In genomic region chr3:65958102-65958839, GRCm38 (mm10) we compare ENCODE assay signal across 8 mouse cellular contexts. TPM values are rescaled to one million over a fixed set of nuclear protein-coding genes. Genes with fewer than 3 reads are reported as not detected.
DNase-seq lines count a peak whose midpoint lies in the region; ATAC-seq and TF ChIP-seq lines count a peak whose summit lies in the region.

Gene Ccnl1 (minus strand): TSS chr3:65958249.

- H3K36me3 ChIP-seq in lung, embryonic 15.5 days: peaks cover 20% of the 10 kb centered on the region

- peak; percentile 82 for TF ChIP-seq POLR2A in olfactory bulb, adult 2 months (IDR thresholded peaks at IDR 0.05; ENCODE audit: insufficient read depth, low read depth, low read length)

- DNase-seq in Muller cell, postnatal 12 days (ENCODE audit: inconsistent ontology term): peak; percentile 98
- peak; percentile 93 for DNase-seq in cerebellum, adult 9-10 months
- peak; percentile 81 for DNase-seq in layer of hippocampus, adult 9-10 months (ENCODE audit: low spot score)
- DNase-seq in thymus, adult 18-20 months: peak; percentile 93 to 94

- H3K4me3 ChIP-seq in lung, embryonic 15.5 days: peak within 1 kb of the TSS; percentile 99
- H3K4me3 ChIP-seq in olfactory bulb, adult 2 months (ENCODE audit: insufficient read depth, low read depth, low read length): peak within 1 kb of the TSS; percentile 96

- H3K4me1 ChIP-seq in lung, embryonic 15.5 days: peaks cover 30% of the 10 kb centered on the region
- peaks cover 2% of the 10 kb centered on the region for H3K4me1 ChIP-seq in olfactory bulb, adult 2 months (ENCODE audit: control insufficient read depth, insufficient read depth, low read length)

- TF ChIP-seq CTCF in olfactory bulb, adult 2 months (IDR thresholded peaks at IDR 0.05; ENCODE audit: insufficient read depth, low read depth, low read length): no peak

- peak within 1 kb of the TSS; percentile 100 for H3K27ac ChIP-seq in lung, embryonic 15.5 days
- H3K27ac ChIP-seq in olfactory bulb, adult 2 months (ENCODE audit: insufficient read depth, low read depth, low read length): peak within 1 kb of the TSS; percentile 98

- H3K27me3 ChIP-seq in lung, embryonic 15.5 days: no peaks in the 10 kb centered on the region

- H3K4me2 ChIP-seq in lung, embryonic 15.5 days: peak within 1 kb of the TSS; percentile 60

- H3K9me3 ChIP-seq in lung, embryonic 15.5 days: no peaks in the 10 kb centered on the region

- peak within 1 kb of the TSS; percentile 98 for H3K9ac ChIP-seq in lung, embryonic 15.5 days

- under 1% methylated on average over 70 of the region's 70 CpGs for WGBS in lung, embryonic 15.5 days
- WGBS in olfactory bulb, adult 2 months: under 1% methylated on average over 69 of the region's 70 CpGs

- ATAC-seq in frontal cortex, adult (ENCODE audit: low TSS enrichment): peak; percentile 95
- ATAC-seq in hematopoietic stem cell, adult 5-6 weeks (replicated peaks in 1 of 2; ENCODE audit: insufficient read depth in 1 of 2, low FRiP score in 2 of 2, low TSS enrichment in 1 of 2, low read depth in 1 of 2, poor library complexity in 2 of 2, severe bottlenecking in 2 of 2): peak; percentile 79 to 83
- peak; percentile 97 for ATAC-seq in lung, embryonic 15.5 days (ENCODE audit: borderline replicate concordance, extremely low read depth, low FRiP score, low TSS enrichment)

RNA-seq across cellular contexts. Expression of gene Ccnl1, which starts in this region (rescaled TPM):
- total RNA-seq in hematopoietic stem cell, adult 5-6 weeks (2017): 442 and 717 TPM in 2 replicates
- 106 and 116 TPM in 2 replicates for polyA plus RNA-seq in lung, embryonic 15.5 days (2015; fragmentation: Nextera tagmentation; extraction: Ambion mirVana)
- 295 TPM in 1 of 2 replicates, not detected in the other for polyA plus RNA-seq in olfactory bulb, adult 2 months (2012; ENCODE audit: insufficient read depth, insufficient read length, low replicate concordance, missing spikeins)

Comparison
In these comparisons a context has a peak if more than half of its experiments do, and no peak if none do; other contexts are left out.
1. Peak in every context shown above with its lines: DNase-seq, ATAC-seq, H3K4me3 ChIP-seq and H3K27ac ChIP-seq.